Mouse (Mus musculus): ENCODE results near the gene Ptprh. TPM values are rescaled to one million over a fixed set of nuclear protein-coding genes. Genes with fewer than 3 reads are reported as not detected.
"Not testable (repeated sequence)": the region's sequence is repeated elsewhere in the genome, so short reads cannot be mapped to it uniquely, and the experiment has no call there.

Ptprh gene
- total RNA-seq, 2 experiments from 2014 or later = not detected

- no peak for ATAC-seq (replicated peaks; ENCODE audit: low FRiP score, low TSS enrichment, poor library complexity, severe bottlenecking)
These were observed 8.1 kb upstream of the Ptprh start for GRCm38 (mm10) chr7:4611921-4612341.

DNA sequence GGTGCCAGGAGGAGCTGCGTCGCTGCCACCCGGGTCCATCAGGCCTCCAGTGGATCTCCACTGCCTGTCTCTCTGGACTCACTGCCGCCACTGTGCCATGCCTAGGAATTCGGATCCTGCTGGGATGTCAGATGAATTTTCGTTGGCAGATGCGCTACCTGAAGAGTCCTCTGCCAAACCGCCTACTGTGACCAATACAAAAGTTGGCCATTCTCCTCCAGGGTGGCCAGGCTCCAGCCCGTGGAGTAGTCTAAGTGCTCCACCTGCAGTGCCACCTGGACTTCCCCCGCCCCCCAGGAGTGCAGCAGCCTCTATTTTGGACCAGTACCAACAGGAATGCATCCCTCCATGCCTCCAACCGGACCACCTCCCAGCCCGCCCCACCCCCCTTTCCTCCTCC lies 7.7 kb upstream of the Ptprh start:
- no peak for ATAC-seq (replicated peaks; ENCODE audit: low FRiP score, low TSS enrichment, poor library complexity, severe bottlenecking)

GRCm38 (mm10) chr7:4608002-4608401 lies 4.2 kb upstream of the Ptprh start:
- peak; percentile 92 for ATAC-seq (replicated peaks; ENCODE audit: low FRiP score, low TSS enrichment, poor library complexity, severe bottlenecking)

DNA sequence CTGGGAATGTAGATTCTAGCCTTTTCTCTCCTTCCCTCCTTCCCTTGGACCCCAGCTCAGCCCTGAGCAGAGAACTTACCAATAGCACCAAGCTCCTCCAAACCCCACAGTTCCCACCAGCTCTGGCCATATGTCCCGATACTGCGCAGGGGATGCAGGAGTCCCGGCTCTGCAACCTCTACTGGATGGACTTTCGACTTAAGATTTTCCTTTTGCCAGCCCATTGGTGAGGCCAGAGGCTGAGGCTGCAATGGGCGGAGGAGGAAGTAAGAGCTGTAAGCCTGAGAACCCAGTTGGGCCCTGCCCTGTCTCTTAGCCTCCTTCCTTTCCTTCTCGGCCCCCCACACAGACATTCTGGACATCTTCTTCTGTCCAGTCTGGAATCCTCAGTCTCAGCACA lies 872 bp downstream of the Ptprh start:
- no peak for ATAC-seq (replicated peaks; ENCODE audit: low FRiP score, low TSS enrichment, poor library complexity, severe bottlenecking)

- not testable (repeated sequence) for ATAC-seq (replicated peaks; ENCODE audit: low FRiP score, low TSS enrichment, poor library complexity, severe bottlenecking)
These were observed 6.8 kb downstream of the Ptprh start for GRCm38 (mm10) chr7:4597046-4597445.

- ATAC-seq (replicated peaks; ENCODE audit: low FRiP score, low TSS enrichment, poor library complexity, severe bottlenecking) = not testable (repeated sequence)
These were observed 22.4 kb downstream of the Ptprh start for GRCm38 (mm10) chr7:4581481-4581880.

- ATAC-seq (replicated peaks; ENCODE audit: low FRiP score, low TSS enrichment, poor library complexity, severe bottlenecking) = not testable (repeated sequence)
These were observed 31.5 kb downstream of the Ptprh start for GRCm38 (mm10) chr7:4572361-4572760.

DNA sequence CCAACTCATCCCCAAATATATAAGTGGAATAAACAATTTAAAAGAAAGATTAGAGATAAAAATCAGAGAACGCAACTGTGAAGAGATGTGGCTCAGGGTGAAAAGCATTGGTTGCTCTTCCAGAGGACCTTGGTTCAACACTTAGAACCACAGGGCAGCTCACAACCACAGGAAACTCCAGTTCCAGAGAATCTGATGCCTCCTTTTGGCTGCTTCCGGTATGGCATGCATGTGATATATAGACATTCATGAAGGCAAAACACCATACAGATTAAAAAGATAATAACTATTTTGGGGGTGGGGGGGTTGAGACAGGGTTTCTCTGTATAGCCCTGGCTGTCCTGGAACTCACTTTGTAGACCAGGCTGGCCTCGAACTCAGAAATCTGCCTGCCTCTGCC lies 41.2 kb downstream of the Ptprh start:
- no peak for ATAC-seq (replicated peaks; ENCODE audit: low FRiP score, low TSS enrichment, poor library complexity, severe bottlenecking)

GRCm38 (mm10) chr7:4557167-4557560 lies 46.7 kb downstream of the Ptprh start:
- ATAC-seq (replicated peaks; ENCODE audit: low FRiP score, low TSS enrichment, poor library complexity, severe bottlenecking) = no peak

DNA sequence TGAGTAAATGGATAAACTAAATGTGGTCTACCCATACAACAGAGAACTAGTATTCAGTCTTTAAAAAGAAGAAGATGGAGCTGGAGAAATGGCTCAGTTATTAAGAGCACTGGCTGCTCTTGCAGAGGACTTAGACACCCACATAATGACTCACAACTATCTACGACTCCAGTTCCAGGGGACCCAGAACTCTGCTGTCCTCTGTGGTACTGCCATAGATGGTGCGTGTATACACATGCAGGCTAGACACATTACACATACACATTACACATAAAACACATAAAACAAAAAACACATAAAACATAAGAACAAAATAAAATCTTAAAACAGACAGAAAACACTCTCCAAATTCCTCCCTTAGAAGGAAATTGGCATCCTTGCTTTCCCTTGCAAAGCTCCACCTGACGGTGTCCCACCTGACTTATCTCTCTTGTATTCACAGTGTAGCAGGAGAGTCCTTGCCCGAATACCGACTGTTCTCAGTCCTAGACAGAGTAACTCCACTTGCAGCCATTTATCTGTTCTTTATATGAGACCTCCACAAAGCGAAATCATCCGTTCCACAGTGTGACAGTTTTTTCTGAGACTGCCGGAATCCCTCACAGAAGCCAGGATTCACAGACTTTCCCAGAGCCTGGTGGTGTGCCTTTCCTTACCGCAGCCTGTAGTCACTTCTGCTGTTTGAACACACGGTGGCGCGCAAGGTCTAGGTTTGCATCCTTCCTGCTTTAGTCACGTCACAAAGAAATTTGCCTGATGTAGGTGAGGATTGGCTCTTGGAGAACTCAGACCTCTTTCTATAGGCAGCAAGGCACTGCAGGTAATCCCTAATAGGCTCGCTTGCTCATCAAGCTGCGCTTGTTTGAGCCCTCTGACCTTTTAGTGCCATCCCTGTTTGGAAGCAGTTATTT lies 47.3 kb downstream of the Ptprh start:
- peak; percentile 97 for ATAC-seq (replicated peaks; ENCODE audit: low FRiP score, low TSS enrichment, poor library complexity, severe bottlenecking)

DNA sequence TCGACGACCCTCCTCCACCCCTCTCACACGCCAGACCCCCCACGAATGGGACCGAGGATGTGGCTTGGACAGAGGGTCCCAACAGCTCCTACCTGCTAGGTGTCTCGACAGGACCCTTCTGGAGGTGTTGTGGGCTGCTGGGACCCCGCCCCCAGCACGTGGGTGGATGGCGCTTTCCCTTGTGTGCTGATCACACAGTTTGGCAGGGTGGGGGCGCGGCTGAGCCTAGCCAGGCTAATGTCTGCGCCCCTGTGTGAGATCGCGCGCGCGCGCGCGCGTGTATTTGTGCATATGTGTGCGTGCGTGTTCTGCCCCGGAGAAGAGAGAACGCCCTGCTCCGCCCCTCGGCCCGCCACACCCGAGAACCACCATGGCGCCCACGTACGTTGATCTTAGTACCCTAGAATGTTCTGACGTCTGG lies 56.6 kb downstream of the Ptprh start, which contains the start of gene Syt5:
Gene Syt5 (minus strand): TSS at position 321 of the 421 bp plus-strand sequence.
- peak; percentile 26 for ATAC-seq (replicated peaks; ENCODE audit: low FRiP score, low TSS enrichment, poor library complexity, severe bottlenecking)

DNA sequence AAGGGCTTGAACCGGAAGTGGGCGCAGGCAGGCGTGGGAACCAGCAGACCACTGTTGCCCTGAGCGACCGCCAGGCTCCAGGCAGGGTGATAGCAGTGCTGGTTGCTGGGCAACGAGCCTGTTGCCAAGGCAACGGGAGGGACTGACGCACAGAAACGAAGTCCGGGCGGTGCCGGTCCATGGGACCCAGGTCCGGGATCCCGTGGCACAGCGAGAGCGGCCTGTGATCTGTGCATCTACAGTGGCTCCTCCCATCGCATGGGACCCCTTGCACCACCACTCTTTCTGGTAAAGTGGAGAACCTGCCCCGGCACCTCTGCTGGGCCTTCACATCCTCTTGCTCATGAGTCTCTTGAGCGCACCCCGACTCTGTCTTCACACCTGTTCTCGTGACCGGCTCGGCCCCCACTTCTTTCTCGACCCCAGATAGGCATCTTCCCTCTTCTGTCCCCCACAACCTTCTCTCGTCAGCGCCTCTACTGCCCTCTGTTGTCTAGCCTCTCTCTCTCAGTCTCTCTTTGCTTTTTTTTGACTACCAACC lies 57.2 kb downstream of the Ptprh start:
- peak; percentile 45; the same call in 1 of the 2 replicates for ATAC-seq (replicated peaks; ENCODE audit: low FRiP score, low TSS enrichment, poor library complexity, severe bottlenecking)

DNA sequence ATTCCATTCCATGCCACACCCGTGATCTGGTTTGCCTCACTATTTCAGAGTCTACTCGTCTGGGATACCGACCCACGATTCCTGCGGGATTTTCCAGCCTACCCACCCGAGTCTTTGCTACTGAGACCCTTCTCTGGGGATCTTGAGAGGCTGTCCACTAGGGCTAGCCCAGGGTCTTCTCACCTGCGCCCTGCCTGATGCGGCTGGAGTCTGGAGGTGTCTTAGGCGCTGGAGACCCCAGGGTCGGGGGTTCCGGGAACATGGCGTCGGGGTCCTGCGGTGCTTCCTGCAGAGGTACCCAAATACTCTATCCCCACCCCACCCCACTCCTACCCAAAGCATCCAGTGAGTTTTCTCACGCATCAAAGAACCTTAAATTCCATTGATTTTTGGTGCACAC lies 57.8 kb downstream of the Ptprh start:
- no peak for ATAC-seq (replicated peaks; ENCODE audit: low FRiP score, low TSS enrichment, poor library complexity, severe bottlenecking)

- ATAC-seq (replicated peaks; ENCODE audit: low FRiP score, low TSS enrichment, poor library complexity, severe bottlenecking) = no peak
These were observed 61.8 kb downstream of the Ptprh start for GRCm38 (mm10) chr7:4542013-4542412.

DNA sequence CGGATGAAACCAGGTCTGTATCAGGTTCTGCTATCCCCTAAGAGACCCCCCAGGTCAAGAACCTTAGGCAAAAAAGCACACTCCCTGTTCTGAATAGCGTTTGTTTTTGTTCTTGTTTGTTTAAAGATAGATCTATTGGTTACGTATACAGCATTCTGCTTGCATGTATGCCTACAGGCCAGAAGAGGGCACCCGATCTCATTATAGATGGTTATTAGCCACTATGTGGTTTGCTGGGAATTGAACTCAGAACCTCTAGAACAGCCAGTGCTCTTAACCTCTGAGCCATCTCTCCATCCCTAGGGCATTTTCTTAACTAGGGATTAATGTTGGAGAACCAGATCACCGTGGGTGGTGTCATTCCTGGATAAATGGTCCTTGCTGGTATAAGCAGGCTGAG lies 62.5 kb downstream of the Ptprh start:
- no peak for ATAC-seq (replicated peaks; ENCODE audit: low FRiP score, low TSS enrichment, poor library complexity, severe bottlenecking)

DNA sequence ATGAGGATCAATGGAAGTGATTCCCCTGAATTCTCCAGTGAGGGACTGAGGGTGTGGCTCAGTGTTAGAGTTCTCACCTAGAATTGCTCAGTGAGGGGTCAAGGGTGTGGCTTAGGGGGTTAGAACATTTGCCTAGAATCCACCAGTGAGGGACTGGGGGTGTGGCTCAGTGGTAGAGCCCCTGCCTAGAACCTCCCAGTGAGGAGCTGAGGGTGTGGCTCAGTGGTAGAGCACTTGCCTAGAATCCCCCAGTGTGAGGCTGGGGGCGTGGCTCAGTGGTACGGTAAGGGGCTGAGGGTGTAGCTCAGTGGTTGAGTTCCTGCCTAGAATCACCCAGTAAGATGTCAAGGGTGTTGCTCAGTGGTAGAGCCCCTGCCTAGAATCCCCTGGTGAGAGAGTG lies 64.8 kb downstream of the Ptprh start:
- no peak for ATAC-seq (replicated peaks; ENCODE audit: low FRiP score, low TSS enrichment, poor library complexity, severe bottlenecking)

GRCm38 (mm10) chr7:4537181-4537580 lies 66.7 kb downstream of the Ptprh start:
- no peak for ATAC-seq (replicated peaks; ENCODE audit: low FRiP score, low TSS enrichment, poor library complexity, severe bottlenecking)

DNA sequence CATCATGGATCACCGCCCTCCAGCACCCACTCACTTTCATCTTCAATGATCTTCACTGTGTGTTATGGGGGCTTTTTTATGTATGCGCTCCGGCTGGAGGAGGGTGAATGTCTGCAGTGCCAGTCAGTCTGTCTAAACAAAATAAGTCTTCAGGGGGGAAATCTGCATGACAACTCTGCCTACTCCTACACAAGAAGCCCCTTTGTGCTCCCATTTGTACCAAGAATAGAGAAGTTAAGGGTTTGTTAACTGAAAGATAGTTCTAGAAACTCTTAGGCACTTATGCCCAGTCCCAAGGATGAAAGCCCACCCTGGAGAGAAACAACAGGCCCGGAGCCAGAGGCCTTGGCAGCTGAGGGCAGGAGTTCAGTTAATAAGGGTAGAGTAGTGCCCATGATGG lies 67.5 kb downstream of the Ptprh start:
- ATAC-seq (replicated peaks; ENCODE audit: low FRiP score, low TSS enrichment, poor library complexity, severe bottlenecking) = no peak

DNA sequence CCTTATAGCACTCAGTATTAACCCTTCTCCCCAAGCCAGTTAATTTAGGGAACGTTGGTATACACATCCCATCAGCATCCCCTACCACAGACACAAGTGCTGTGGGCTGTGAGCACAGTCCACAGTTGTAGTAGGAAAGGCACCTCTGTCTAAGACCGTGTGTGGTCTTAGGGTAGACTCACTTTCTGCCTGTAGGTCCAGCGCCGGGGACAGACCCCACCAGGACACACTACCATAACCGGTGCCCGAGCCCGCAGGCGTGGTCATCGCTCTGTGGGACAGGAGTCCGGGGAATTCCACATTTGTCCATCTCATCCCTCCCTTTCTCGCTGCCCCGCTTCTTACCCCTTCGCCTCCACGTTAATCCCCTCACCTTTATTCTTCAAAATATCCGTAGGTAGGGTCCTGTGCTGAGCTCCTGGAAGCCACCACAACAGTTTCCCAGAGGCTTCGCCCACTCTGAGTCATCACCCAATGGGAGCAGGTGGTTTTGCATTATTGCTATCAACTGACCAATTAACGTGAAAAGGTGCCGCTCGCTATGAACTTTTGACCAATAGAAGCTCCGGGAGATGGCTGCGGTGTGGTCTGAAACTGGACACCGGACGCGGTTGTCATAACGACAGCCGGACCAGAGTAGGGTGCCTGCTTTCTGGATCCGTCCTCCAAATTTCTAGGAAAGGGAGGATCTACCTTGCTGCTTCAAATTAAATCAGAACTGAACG lies 71.7 kb downstream of the Ptprh start, which contains the start of gene Dnaaf3:
Gene Dnaaf3 (minus strand): TSS at position 449 of the 725 bp plus-strand sequence.
- peak; percentile 91 for ATAC-seq (replicated peaks; ENCODE audit: low FRiP score, low TSS enrichment, poor library complexity, severe bottlenecking)

GRCm38 (mm10) chr7:4530166-4530565 lies 73.7 kb downstream of the Ptprh start:
- not testable (repeated sequence) for ATAC-seq (replicated peaks; ENCODE audit: low FRiP score, low TSS enrichment, poor library complexity, severe bottlenecking)

Data from megakaryocyte-erythroid progenitor cell, adult 5-6 weeks (primary cell).